Mouse (Mus musculus): ENCODE results near the gene Plxna3. TPM values are rescaled to one million over a fixed set of nuclear protein-coding genes. Genes with fewer than 3 reads are reported as not detected.

Plxna3 gene
- polyA plus RNA-seq, 1 experiment from 2014 or later: 1.5 TPM

DNA sequence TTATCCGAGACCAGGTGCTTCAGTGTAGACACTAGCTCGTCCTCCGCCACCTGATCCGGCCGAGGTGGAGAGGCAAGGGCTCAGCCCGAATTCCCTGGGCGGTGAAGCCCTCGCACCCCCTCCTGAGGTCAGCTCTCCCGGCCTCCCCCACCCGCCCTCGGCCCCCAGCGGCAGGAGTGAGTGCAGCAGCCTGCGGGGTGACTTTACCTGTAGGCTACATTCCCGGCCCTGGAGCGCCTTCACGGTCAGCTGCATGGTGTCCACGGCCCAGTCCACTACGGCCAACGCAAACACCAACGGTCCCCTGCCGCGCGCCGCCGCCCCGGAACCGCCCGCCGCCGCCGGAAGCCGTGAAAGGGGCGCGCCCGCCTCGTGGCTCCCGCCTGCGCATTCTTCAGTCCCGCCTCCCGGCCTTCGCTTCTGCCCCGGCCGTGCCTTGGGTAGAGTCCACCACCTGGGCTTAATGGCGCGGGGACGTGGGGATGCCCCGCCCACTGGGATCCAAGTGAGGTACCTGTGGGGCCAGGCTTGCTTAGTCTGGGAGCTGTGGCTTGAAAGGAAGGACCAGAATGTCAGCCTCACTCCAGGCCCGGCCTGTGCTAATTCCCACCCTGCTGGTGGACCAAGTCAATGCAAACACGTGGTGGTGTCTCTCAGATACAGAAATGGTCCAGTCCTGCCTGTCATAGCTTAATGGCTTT is 39.5 kb downstream of the Plxna3 start:
- WGBS (ENCODE audit: insufficient replicate concordance): 11% methylated on average over 49 of the region's 49 CpGs
- peaks cover 38% of the 10 kb centered on the region for H3K4me1 ChIP-seq (replicated peaks)
- peak overlapping the region; percentile 83 for H3K27ac ChIP-seq (replicated peaks)
- H3K9ac ChIP-seq: peak overlapping the region; percentile 78
- ATAC-seq (ENCODE audit: insufficient read depth): peak; percentile 76
- H3K9me3 ChIP-seq (replicated peaks): no peaks in the 10 kb centered on the region
- H3K4me3 ChIP-seq (replicated peaks): peak overlapping the region; percentile 72
- peaks cover 13% of the 10 kb centered on the region; the same call in 1 of the 2 replicates for H3K36me3 ChIP-seq (replicated peaks)
- peak overlapping the region; percentile 73 for H3K4me2 ChIP-seq
- H3K27me3 ChIP-seq: no peaks in the 10 kb centered on the region

DNA sequence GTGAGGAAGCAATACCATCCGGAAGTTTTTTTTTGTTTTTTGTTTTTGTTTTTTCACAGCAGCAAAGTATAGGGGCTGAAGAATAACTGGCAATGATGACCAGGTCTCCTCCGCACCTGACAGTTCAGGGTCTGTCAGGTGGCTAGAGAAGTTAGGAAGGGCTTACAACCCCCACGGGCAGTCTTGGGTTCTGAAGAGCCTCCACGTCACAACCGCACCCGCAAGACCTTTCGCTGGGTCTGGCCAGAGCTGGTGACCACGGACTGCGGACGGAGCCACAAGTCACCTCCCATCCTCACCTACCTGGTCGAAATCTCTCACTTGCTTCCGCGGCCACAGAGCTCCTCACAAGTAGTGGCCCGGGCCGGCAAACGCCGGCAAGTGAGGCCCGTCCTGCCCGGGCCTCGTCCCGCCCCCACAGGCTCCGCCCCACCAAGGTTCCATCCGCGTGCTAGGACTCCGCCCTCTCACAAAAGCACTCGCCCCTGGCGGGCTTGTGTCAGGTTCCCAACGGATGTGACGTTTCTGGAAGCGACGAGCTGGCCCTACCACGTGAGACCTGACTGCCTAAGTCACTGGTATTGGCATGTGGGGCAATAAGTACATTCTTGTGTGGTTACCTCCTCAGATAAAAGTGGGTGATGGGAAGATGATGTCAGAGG is 44.2 kb downstream of the Plxna3 start, which contains the start of the genes Ubl4a and Slc10a3:
Gene Ubl4a, minus strand, starts transcription at position 331 of the 662 bp plus-strand sequence.
Gene Slc10a3, minus strand, starts transcription at position 462 of the 662 bp plus-strand sequence.
- no peaks in the 10 kb centered on the region for H3K27me3 ChIP-seq
- peak within 1 kb of the TSS; percentile 82 for H3K4me2 ChIP-seq
- peaks cover 25% of the 10 kb centered on the region for H3K4me1 ChIP-seq (replicated peaks)
- no peaks in the 10 kb centered on the region for H3K9me3 ChIP-seq (replicated peaks)
- 9% methylated on average over 32 of the region's 32 CpGs for WGBS (ENCODE audit: insufficient replicate concordance)
- 0 out of 2 replicates have a peak within 1 kb of the TSS, but pooled peaks have one; percentile 19 for H3K27ac ChIP-seq (replicated peaks)
- peak within 1 kb of the TSS; percentile 60 for H3K9ac ChIP-seq
- peak; percentile 86 for ATAC-seq (ENCODE audit: insufficient read depth)
- H3K4me3 ChIP-seq (replicated peaks): peak within 1 kb of the TSS; percentile 61
- H3K36me3 ChIP-seq (replicated peaks): no peaks in the 10 kb centered on the region

DNA sequence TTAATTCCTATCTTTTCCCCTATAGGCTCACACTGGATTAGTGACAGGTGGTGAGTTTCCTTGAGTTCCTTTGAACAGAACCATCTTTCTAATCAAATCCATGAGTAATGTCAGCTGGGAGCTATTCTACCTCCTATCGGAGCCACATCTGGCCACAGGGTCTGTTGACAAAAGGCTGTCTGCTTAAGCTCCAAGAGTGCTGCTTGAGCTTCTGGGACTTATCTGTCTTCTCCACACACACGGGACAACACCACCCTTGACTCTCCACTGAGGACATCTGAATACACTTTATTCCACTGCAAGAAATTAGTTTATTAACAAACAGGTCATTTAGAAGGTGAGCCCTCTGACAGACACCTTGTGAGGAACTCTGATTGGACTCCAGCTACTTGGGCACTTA is 55.6 kb downstream of the Plxna3 start:
- WGBS (ENCODE audit: insufficient replicate concordance): 26% methylated on average over 2 of the region's 2 CpGs
- Histone ChIP-seq H3K27me3 (no peaks in the 10 kb centered on the region), H3K4me1 (replicated peaks) (peaks cover 35% of the 10 kb centered on the region), H3K4me2 (no peak overlapping the region; the same call in 1 of the 2 replicates), H3K36me3 (replicated peaks) (0 out of 2 replicates have a peak, but pooled peaks cover 8% of the 10 kb centered on the region), H3K4me3 (replicated peaks) (no peak overlapping the region), H3K9me3 (replicated peaks) (no peaks in the 10 kb centered on the region), H3K27ac (replicated peaks) (peak overlapping the region; percentile 20; the same call in 1 of the 2 replicates), H3K9ac (no peak overlapping the region)
- ATAC-seq (ENCODE audit: insufficient read depth): peak; percentile 76

DNA sequence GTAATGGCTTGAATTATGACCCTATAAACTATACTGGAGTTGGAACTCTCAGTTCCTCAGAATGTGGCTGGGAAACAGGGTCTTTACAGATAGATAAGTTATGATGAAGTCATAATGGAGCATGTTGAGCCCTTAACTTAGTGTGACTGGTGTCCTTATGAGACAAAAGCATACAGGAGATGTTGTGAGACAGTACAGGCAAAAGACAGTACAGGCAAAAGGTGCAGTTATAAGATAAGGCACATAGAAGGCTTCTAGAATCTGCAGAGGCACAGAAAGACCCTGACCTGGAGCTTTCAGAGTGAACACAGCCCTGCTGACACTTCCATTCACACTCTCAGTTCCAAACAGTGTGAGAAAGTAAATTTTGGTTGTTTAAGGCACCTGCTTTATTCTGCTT is 59.3 kb downstream of the Plxna3 start:
- H3K36me3 ChIP-seq (replicated peaks): 0 out of 2 replicates have a peak, but pooled peaks cover 8% of the 10 kb centered on the region
- no peak for ATAC-seq (ENCODE audit: insufficient read depth)
- H3K9ac ChIP-seq: no peak overlapping the region
- no peaks in the 10 kb centered on the region for H3K27me3 ChIP-seq
- H3K9me3 ChIP-seq (replicated peaks): no peaks in the 10 kb centered on the region
- no peak overlapping the region for H3K4me2 ChIP-seq
- peak overlapping the region; percentile 67 for H3K27ac ChIP-seq (replicated peaks)
- peaks cover 43% of the 10 kb centered on the region for H3K4me1 ChIP-seq (replicated peaks)
- H3K4me3 ChIP-seq (replicated peaks): no peak overlapping the region

DNA sequence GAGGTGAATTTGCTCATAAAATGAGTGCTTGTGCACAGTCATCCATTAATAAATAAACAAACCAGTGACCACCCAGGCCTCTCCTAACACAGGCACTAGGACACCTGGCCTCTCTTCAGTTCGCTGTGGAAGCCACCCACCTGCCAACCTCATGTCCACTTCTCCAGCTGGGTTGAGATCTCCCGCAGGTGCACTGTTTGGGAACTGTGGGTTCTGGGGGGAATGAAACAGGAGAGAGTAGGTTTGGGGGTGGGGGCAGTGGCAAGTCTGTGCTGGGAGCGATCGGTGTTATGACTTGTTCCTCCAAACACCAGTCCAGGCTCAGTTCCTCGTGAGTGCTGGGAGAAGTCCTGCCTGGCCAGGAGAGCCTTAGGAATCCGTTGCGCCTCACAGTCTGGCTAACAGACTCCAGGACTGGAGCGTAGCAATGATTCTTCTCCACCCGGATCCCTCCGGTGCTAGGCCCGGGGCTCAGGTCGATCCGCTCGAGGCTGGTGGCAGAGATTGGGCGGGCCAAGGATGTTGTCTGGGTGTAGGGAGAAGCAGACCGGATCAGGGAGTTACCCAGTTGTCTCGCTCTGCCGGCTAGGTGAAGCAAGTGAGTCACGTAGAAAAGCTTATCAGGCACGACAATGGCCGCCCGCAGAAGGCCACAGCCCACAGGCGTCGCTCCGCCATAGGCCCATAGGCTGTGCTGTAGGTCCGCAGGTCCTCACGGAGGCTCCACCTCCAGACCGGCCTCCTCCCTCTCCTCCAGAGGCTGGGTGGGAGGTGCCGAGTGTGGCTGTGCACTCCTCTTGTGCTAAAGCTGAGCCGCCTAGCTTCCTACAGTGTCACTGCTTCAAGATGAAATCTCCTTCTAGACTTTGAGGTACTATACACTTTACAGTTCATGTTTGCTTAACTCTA is 63.9 kb downstream of the Plxna3 start, which contains the start of the genes Fam3a and Ikbkg:
Gene Fam3a, minus strand, starts transcription at position 738 of the 909 bp plus-strand sequence.
Gene Ikbkg, plus strand, starts transcription at position 756 of the 909 bp plus-strand sequence.
- Histone ChIP-seq H3K9me3 (replicated peaks) (no peaks in the 10 kb centered on the region), H3K9ac (peak within 1 kb of the TSS; percentile 64), H3K4me2 (peak within 1 kb of the TSS; percentile 73), H3K4me3 (replicated peaks) (peak within 1 kb of the TSS; percentile 61), H3K27ac (replicated peaks) (peak within 1 kb of the TSS; percentile 92), H3K36me3 (replicated peaks) (no peaks in the 10 kb centered on the region), H3K27me3 (no peaks in the 10 kb centered on the region), H3K4me1 (replicated peaks) (peaks cover 26% of the 10 kb centered on the region)
- ATAC-seq (ENCODE audit: insufficient read depth): peak; percentile 100
- 14% methylated on average over 30 of the region's 30 CpGs for WGBS (ENCODE audit: insufficient replicate concordance)

Small RNA genes lying within 50 kb of the gene (microRNA-seq; reads per million reads assigned to microRNA genes)
- gene Mir7092: not detected

Other genes starting within 250 kb of the Plxna3 start
- not detected in 2 replicates for gene Opn1mw, start 201.6 kb upstream of the Plxna3 start, polyA plus RNA-seq (2015; fragmentation: Nextera tagmentation; extraction: Ambion mirVana)
- 6.2 and 6.9 TPM in 2 replicates for gene Mecp2, start 193.7 kb upstream of the Plxna3 start, polyA plus RNA-seq (2015; fragmentation: Nextera tagmentation; extraction: Ambion mirVana)
- not detected in 2 replicates for gene Tex28, start 161.2 kb upstream of the Plxna3 start, polyA plus RNA-seq (2015; fragmentation: Nextera tagmentation; extraction: Ambion mirVana)
- gene Tktl1, start 151.8 kb upstream of the Plxna3 start, polyA plus RNA-seq (2015; fragmentation: Nextera tagmentation; extraction: Ambion mirVana): not detected in 2 replicates
- gene Flna, start 79.2 kb upstream of the Plxna3 start, polyA plus RNA-seq (2015; fragmentation: Nextera tagmentation; extraction: Ambion mirVana): 41.6 and 47.6 TPM in 2 replicates
- gene Emd, start 74.4 kb upstream of the Plxna3 start, polyA plus RNA-seq (2015; fragmentation: Nextera tagmentation; extraction: Ambion mirVana): 8.0 and 8.5 TPM in 2 replicates
- 356 and 378 TPM in 2 replicates for gene Rpl10, start 58.3 kb upstream of the Plxna3 start, polyA plus RNA-seq (2015; fragmentation: Nextera tagmentation; extraction: Ambion mirVana)
- 27.7 and 29.2 TPM in 2 replicates for gene Taz, start 47.2 kb upstream of the Plxna3 start, polyA plus RNA-seq (2015; fragmentation: Nextera tagmentation; extraction: Ambion mirVana)
- 24.5 and 25.2 TPM in 2 replicates for gene Dnase1l1, start 46.7 kb upstream of the Plxna3 start, polyA plus RNA-seq (2015; fragmentation: Nextera tagmentation; extraction: Ambion mirVana)
- gene Atp6ap1, start 32.0 kb upstream of the Plxna3 start, polyA plus RNA-seq (2015; fragmentation: Nextera tagmentation; extraction: Ambion mirVana): 75.9 and 80.2 TPM in 2 replicates
- 48.8 and 56.7 TPM in 2 replicates for gene Gdi1, start 24.1 kb upstream of the Plxna3 start, polyA plus RNA-seq (2015; fragmentation: Nextera tagmentation; extraction: Ambion mirVana)
- 28.5 and 28.8 TPM in 2 replicates for gene Fam50a, start 16.0 kb upstream of the Plxna3 start, polyA plus RNA-seq (2015; fragmentation: Nextera tagmentation; extraction: Ambion mirVana)
- gene Lage3, start 24.6 kb downstream of the Plxna3 start, polyA plus RNA-seq (2015; fragmentation: Nextera tagmentation; extraction: Ambion mirVana): 34.6 and 43.0 TPM in 2 replicates
- gene Ubl4a, start 44.2 kb downstream of the Plxna3 start, polyA plus RNA-seq (2015; fragmentation: Nextera tagmentation; extraction: Ambion mirVana): 37.3 and 38.8 TPM in 2 replicates
- 6.1 and 6.5 TPM in 2 replicates for gene Slc10a3, start 44.3 kb downstream of the Plxna3 start, polyA plus RNA-seq (2015; fragmentation: Nextera tagmentation; extraction: Ambion mirVana)
- 11.0 and 12.0 TPM in 2 replicates for gene Fam3a, start 64.2 kb downstream of the Plxna3 start, polyA plus RNA-seq (2015; fragmentation: Nextera tagmentation; extraction: Ambion mirVana)
- 21.5 and 26.2 TPM in 2 replicates for gene Ikbkg, start 64.2 kb downstream of the Plxna3 start, polyA plus RNA-seq (2015; fragmentation: Nextera tagmentation; extraction: Ambion mirVana)
- 46.1 and 48.9 TPM in 2 replicates for gene G6pdx, start 100.1 kb downstream of the Plxna3 start, polyA plus RNA-seq (2015; fragmentation: Nextera tagmentation; extraction: Ambion mirVana)
- not detected in 2 replicates for gene Gm6880, start 152.3 kb downstream of the Plxna3 start, polyA plus RNA-seq (2015; fragmentation: Nextera tagmentation; extraction: Ambion mirVana)
- gene Olfr1326-ps1, start 245.8 kb downstream of the Plxna3 start, polyA plus RNA-seq (2015; fragmentation: Nextera tagmentation; extraction: Ambion mirVana): not detected in 2 replicates

Data from liver, embryonic 15.5 days (tissue).